Mouse (Mus musculus) left cerebral cortex, adult 18-20 months (tissue): Measurements from ENCODE around the gene Hao1. TPM values are rescaled to one million over a fixed set of nuclear protein-coding genes. Genes with fewer than 3 reads are reported as not detected.

ENCODE experiments used
- DNase-seq, 2 experiments: peaks; one replicate each; pipeline ENCODE4 v3.0.0; 2021 to 2022; ENCODE audit warnings: low spot score in 2 of 2, mixed read lengths in 1 of 2
- total RNA-seq, 2 experiments: library from RNA; stranded (reverse); gene quantifications; 2 replicates each; pipeline ENCODE4 v1.2.3; 2021

The Hao1 gene
- total RNA-seq, 2 experiments from 2014 or later = not detected

DNA sequence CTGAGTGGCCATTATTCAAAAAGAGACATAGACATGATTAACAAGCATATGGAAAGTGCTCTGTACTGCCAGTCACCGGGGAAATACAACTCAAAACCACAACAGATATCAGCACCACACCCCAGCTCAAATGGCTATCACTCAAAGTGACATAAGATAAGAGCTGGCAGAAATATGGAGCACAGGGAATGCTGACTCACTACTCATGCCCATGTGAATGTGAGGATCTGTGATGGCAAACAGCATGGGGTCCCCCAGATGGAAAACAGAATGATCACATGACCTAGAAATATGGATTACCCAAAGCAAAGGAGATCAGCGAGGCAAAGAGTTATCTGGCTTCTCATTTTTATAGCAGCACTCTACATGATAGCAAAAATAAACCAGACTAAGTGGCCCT, 89.0 kb downstream of the Hao1 start:
- DNase-seq = no peak

DNA sequence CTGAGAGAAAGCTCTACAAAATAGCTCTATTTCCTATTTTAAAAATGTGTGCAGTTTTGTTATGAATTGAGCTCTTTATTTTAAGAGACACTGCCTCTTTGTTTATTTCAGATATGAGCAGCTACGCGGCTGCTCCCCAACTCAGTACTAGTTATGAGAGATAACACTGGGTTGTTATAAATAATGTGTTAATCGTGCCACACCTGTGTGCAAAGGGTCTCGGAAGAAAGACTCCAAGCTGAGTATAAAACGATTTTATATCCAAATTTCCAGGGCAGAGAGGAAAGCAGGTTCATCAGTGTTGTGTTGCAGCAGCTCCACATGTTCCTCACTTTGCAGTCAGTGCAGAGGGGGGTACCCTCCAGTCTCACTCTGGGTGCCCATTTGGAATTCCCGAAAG, 91.8 kb downstream of the Hao1 start:
- no peak for DNase-seq

DNA sequence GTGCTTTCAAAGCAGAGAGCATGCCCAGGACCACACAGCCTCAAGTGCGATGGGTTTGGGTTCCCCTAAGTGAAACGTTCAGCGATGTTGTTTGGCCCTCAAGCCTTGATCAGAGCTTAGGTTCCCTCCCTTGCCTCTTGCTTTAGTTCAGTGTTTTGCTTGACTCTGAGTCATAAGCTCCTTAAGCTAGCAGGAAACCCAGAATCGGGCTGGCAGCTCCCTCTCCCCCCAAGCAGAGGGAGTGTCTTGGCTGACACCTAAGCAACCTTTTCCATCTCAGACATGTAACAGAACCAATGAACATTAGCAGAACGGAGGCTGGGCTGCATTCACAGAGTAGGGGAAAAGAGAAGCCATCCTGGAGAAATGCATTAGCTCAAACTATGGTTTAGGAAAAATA, 93.3 kb downstream of the Hao1 start:
- no peak for DNase-seq

DNA sequence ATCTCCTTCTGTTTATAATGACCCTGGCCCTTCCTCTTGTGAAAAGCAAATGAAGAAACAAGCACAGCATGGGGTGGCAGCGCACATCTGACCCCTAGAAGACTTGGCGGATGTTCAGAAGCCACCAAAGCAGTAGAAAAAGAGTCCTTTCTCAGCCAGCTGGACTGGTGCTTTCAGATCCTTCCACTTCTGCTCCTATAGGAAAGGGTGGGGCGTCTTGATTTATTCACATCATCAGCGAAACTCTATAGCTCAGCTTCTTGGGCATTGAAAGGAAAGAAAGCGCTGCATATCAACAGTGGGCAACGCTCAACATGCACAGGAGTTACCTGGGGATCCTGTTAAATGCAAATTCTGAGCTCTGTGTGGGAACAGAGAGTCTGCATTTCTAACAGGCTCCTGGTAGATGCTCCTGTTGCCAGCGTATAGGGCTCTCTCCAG, 98.1 kb downstream of the Hao1 start:
- DNase-seq = no peak

DNA sequence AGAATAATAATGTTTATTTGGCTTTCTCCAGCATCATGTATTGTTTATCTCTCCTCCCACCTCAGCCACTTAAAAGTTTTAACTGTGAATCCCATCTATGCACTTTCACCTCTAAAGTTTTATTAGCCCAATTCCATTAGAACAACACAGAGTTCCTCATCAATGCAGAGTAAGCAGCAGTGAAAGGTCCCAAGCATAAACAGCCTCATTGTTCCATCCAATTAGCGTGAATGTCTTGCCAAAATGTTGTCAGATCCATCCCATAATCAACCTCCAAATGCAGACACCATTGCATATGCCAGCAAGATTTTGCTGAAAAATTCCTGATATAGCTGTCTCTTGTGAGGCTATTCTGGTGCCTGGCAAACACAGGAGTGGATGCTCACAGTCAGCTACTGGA, 101.4 kb downstream of the Hao1 start:
- no peak for DNase-seq

DNA sequence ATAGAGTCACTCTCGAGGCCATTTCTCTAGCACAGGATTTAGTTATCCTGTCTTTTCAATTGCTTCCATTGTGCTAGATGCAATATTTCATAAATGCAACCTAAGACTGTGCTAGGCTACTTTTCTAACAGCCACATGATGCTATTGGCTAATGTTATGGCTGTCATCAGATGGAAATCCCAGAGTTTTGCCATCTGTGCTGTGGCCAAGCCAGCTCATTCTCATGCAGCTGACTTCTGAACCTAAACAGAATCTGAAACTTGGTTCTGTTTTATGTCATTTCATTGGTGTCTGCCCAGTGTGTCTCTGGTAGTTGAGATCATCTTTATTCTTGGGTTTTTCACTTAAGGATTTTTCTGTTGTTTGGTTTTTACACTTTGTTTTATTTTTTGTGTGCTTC, 103.2 kb downstream of the Hao1 start:
- DNase-seq = no peak

Other genes starting within 250 kb of the Hao1 start
- gene Tmx4, start 89.8 kb upstream of the Hao1 start, total RNA-seq = 100 to 1,000 TPM; 189 to 191 TPM
- gene Plcb1, start 231.7 kb upstream of the Hao1 start, total RNA-seq = 100 to 1,000 TPM; 166 to 177 TPM